Mouse (Mus musculus) midbrain, embryonic 15.5 days (tissue): ENCODE data around the gene Maff. TPM values are rescaled to one million over a fixed set of nuclear protein-coding genes. Genes with fewer than 3 reads are reported as not detected.
A peak's percentile ranks its signal among the peaks of the same experiment; 100 is the strongest.

Source experiments
- ATAC-seq: fragments of 200-750 bp; cut with Nextera tagmentation; replicated peaks from 2 replicates; pipeline ENCODE4 v1.8.0; 2017; ENCODE audit warnings: moderate TSS enrichment
- H3K27ac ChIP-seq: fragments of 300-500 bp; sonication (generic); 2 replicates; pipeline ENCODE4 v1.5.1; 2015; ENCODE audit warnings: mild to moderate bottlenecking, inconsistent platforms
- H3K27me3 ChIP-seq: fragments of 300-500 bp; sonication (generic); replicated peaks from 2 replicates; pipeline ENCODE4 v1.6.1; 2015; ENCODE audit warnings: inconsistent platforms
- H3K36me3 ChIP-seq: fragments of 300-500 bp; sonication (generic); replicated peaks from 2 replicates; pipeline ENCODE4 v1.6.1; 2015; ENCODE audit warnings: inconsistent platforms
- H3K4me1 ChIP-seq: fragments of 300-500 bp; sonication (generic); 2 replicates; pipeline ENCODE4 v1.6.1; 2015; ENCODE audit warnings: inconsistent platforms
- H3K4me2 ChIP-seq: fragments of 300-500 bp; sonication (generic); 2 replicates; pipeline ENCODE4 v1.6.1; 2015; ENCODE audit warnings: inconsistent platforms, mild to moderate bottlenecking, moderate library complexity
- H3K4me3 ChIP-seq: fragments of 300-500 bp; sonication (generic); 2 replicates; pipeline ENCODE4 v1.5.1; 2015; ENCODE audit warnings: mild to moderate bottlenecking, inconsistent platforms
- H3K9ac ChIP-seq: fragments of 300-500 bp; sonication (generic); 2 replicates; pipeline ENCODE4 v1.6.1; 2015; ENCODE audit warnings: mild to moderate bottlenecking, inconsistent platforms
- H3K9me3 ChIP-seq: fragments of 300-500 bp; sonication (generic); 2 replicates; pipeline ENCODE4 v1.6.1; 2016; ENCODE audit warnings: inconsistent platforms
- WGBS: fragments of 180-500 bp; shearing (Covaris S2); methylation state at CpG from one replicate; pipeline ENCODE4 v1.1.7; 2015; ENCODE audit warnings: mixed read lengths; 5-methylcytosine and 5-hydroxymethylcytosine counted together
- polyA plus RNA-seq: library from polyadenylated mRNA; unstranded; fragments of >200 nt; fragmentation: Nextera tagmentation; extraction: Ambion mirVana; gene quantifications from 2 replicates; pipeline ENCODE4 v1.2.1, GENCODE M21; 2015

Gene Maff
- polyA plus RNA-seq, 1 experiment from 2014 or later: 0.80 TPM

- Histone ChIP-seq H3K27me3 (no peaks in the 10 kb centered on the region), H3K4me1 (no peaks in the 10 kb centered on the region), H3K9me3 (no peaks in the 10 kb centered on the region), H3K9ac (no peak overlapping the region), H3K27ac (no peak overlapping the region), H3K36me3 (no peaks in the 10 kb centered on the region), H3K4me2 (no peak overlapping the region), H3K4me3 (no peak overlapping the region)
- no peak for ATAC-seq
- 43% methylated on average over 7 of the region's 7 CpGs for WGBS
Observed at GRCm38 (mm10) chr15:79335061-79335655, 11.3 kb upstream of the Maff start.

GRCm38 (mm10) chr15:79338978-79339377 lies 7.4 kb upstream of the Maff start:
- no peak overlapping the region for H3K4me3 ChIP-seq
- no peak overlapping the region for H3K9ac ChIP-seq
- no peaks in the 10 kb centered on the region for H3K36me3 ChIP-seq
- no peak overlapping the region for H3K27ac ChIP-seq
- ATAC-seq: no peak
- no peaks in the 10 kb centered on the region for H3K27me3 ChIP-seq
- 74% methylated on average over 5 of the region's 5 CpGs for WGBS
- H3K9me3 ChIP-seq: no peaks in the 10 kb centered on the region
- no peaks in the 10 kb centered on the region for H3K4me1 ChIP-seq
- H3K4me2 ChIP-seq: no peak overlapping the region

DNA sequence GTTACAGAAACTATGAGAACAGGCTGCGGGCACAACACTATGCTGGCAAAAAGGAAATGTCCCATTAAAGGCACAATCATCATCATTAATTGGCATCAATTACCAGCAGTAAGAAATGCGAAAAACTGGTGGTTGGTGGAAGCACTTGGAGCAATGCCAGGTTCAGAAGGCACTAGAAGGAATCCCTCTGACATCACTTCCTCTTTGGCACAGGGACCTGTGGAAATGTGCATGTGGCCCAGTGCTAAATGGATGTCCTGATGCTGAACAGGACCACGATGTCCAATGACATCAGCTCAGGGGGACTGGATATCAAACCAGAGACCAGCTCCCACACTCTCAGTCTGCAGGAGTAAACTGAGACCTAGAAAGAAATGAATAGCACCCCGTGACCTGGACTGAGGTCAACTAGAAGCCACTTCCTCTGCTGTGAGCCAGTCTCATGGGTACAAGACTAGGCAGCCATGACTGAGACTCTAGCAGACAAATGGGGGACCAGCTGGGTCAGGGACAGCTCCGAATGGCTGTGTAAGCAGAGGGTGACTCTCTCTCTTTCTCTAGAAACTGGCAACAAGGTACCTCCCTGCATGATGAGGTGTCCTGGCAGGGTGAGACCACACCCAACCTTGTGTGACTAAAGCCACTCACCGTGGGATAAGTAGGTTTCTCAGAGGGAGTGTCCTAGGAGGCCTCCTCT lies 3.6 kb upstream of the Maff start:
- Histone ChIP-seq H3K36me3 (no peaks in the 10 kb centered on the region), H3K4me2 (no peak overlapping the region), H3K27me3 (peaks cover 7% of the 10 kb centered on the region; the same call in 1 of the 2 replicates), H3K4me1 (no peaks in the 10 kb centered on the region), H3K27ac (no peak overlapping the region), H3K9ac (no peak overlapping the region), H3K9me3 (no peaks in the 10 kb centered on the region), H3K4me3 (no peak overlapping the region)
- 79% methylated on average over 6 of the region's 6 CpGs for WGBS
- no peak for ATAC-seq

DNA sequence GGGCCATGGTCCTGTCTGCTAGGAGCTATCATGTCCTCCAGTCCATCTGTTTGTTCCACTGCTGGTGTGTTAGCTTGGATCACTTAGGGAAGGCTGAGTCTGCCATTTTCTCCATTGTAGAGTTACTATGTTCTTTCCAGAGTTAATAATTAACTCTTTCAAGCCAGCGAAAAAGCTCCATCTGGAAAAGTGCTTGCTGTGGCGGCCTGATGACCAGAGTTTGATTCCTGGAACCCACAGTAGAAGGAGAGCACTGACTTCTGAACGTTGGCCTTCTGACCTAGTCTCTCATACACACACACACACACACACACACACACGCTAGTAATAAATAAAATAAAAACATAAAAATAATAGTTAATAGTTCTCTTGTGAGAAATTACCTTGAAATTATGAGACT lies 1.8 kb upstream of the Maff start:
- H3K9ac ChIP-seq: no peak overlapping the region
- 82% methylated on average over 4 of the region's 4 CpGs for WGBS
- no peak overlapping the region for H3K4me2 ChIP-seq
- no peaks in the 10 kb centered on the region for H3K9me3 ChIP-seq
- no peak overlapping the region for H3K4me3 ChIP-seq
- no peak overlapping the region for H3K27ac ChIP-seq
- ATAC-seq: no peak
- H3K27me3 ChIP-seq: peaks cover 13% of the 10 kb centered on the region; the same call in 1 of the 2 replicates
- H3K4me1 ChIP-seq: peaks cover 8% of the 10 kb centered on the region
- no peaks in the 10 kb centered on the region for H3K36me3 ChIP-seq

- ATAC-seq: peak; percentile 91
- H3K4me3 ChIP-seq: peak overlapping the region; percentile 61
- H3K4me1 ChIP-seq: peaks cover 8% of the 10 kb centered on the region
- H3K9me3 ChIP-seq: no peaks in the 10 kb centered on the region
- peak overlapping the region; percentile 53 for H3K9ac ChIP-seq
- H3K27ac ChIP-seq: peak overlapping the region; percentile 68
- no peaks in the 10 kb centered on the region for H3K36me3 ChIP-seq
- peak overlapping the region; percentile 96 for H3K4me2 ChIP-seq
- peaks cover 15% of the 10 kb centered on the region; the same call in 1 of the 2 replicates for H3K27me3 ChIP-seq
- under 1% methylated on average over 61 of the region's 61 CpGs for WGBS
Observed at GRCm38 (mm10) chr15:79347165-79347844, 884 bp downstream of the Maff start.

GRCm38 (mm10) chr15:79347845-79348506 lies 1.6 kb downstream of the Maff start:
- no peaks in the 10 kb centered on the region for H3K36me3 ChIP-seq
- peaks cover 8% of the 10 kb centered on the region for H3K4me1 ChIP-seq
- H3K9me3 ChIP-seq: no peaks in the 10 kb centered on the region
- 1% methylated on average over 45 of the region's 46 CpGs for WGBS
- peak; percentile 68 for ATAC-seq
- H3K27me3 ChIP-seq: peaks cover 15% of the 10 kb centered on the region; the same call in 1 of the 2 replicates
- H3K27ac ChIP-seq: peak overlapping the region; percentile 68
- peak overlapping the region; percentile 61 for H3K4me3 ChIP-seq
- peak overlapping the region; percentile 96 for H3K4me2 ChIP-seq
- peak overlapping the region; percentile 53 for H3K9ac ChIP-seq

- Histone ChIP-seq H3K36me3 (no peaks in the 10 kb centered on the region), H3K9me3 (no peaks in the 10 kb centered on the region), H3K9ac (no peak overlapping the region), H3K27me3 (peaks cover 15% of the 10 kb centered on the region; the same call in 1 of the 2 replicates), H3K4me3 (peak overlapping the region; percentile 61; the same call in 1 of the 2 replicates), H3K4me2 (peak overlapping the region; percentile 96), H3K4me1 (peaks cover 8% of the 10 kb centered on the region), H3K27ac (no peak overlapping the region)
- 0 out of 2 replicates have a peak, but pooled peaks have one; percentile 14 for ATAC-seq
- WGBS: 73% methylated on average over 8 of the region's 8 CpGs
Observed at GRCm38 (mm10) chr15:79348651-79349050, 2.2 kb downstream of the Maff start.

- Histone ChIP-seq H3K36me3 (no peaks in the 10 kb centered on the region), H3K9me3 (no peaks in the 10 kb centered on the region), H3K4me1 (peaks cover 8% of the 10 kb centered on the region), H3K4me3 (no peak overlapping the region), H3K27ac (no peak overlapping the region), H3K9ac (no peak overlapping the region), H3K27me3 (peaks cover 18% of the 10 kb centered on the region), H3K4me2 (no peak overlapping the region)
- ATAC-seq: no peak
- WGBS: 93% methylated on average over 4 of the region's 4 CpGs
Observed at GRCm38 (mm10) chr15:79350866-79351265, 4.4 kb downstream of the Maff start.

GRCm38 (mm10) chr15:79351331-79351767 lies 4.9 kb downstream of the Maff start:
- Histone ChIP-seq H3K9me3 (no peaks in the 10 kb centered on the region), H3K4me3 (no peak overlapping the region), H3K4me2 (no peak overlapping the region), H3K9ac (no peak overlapping the region), H3K4me1 (peaks cover 9% of the 10 kb centered on the region), H3K27me3 (peaks cover 18% of the 10 kb centered on the region), H3K27ac (no peak overlapping the region), H3K36me3 (no peaks in the 10 kb centered on the region)
- ATAC-seq: no peak
- WGBS: 33% methylated on average over 15 of the region's 15 CpGs

GRCm38 (mm10) chr15:79352479-79352878 lies 6.1 kb downstream of the Maff start:
- H3K27me3 ChIP-seq: peaks cover 23% of the 10 kb centered on the region
- ATAC-seq: no peak
- H3K9ac ChIP-seq: no peak overlapping the region
- peaks cover 20% of the 10 kb centered on the region for H3K4me1 ChIP-seq
- 85% methylated on average over 6 of the region's 6 CpGs for WGBS
- no peak overlapping the region for H3K4me2 ChIP-seq
- no peaks in the 10 kb centered on the region for H3K9me3 ChIP-seq
- no peak overlapping the region for H3K27ac ChIP-seq
- H3K36me3 ChIP-seq: no peaks in the 10 kb centered on the region
- no peak overlapping the region for H3K4me3 ChIP-seq

GRCm38 (mm10) chr15:79353690-79354305 lies 7.4 kb downstream of the Maff start:
- no peak overlapping the region for H3K27ac ChIP-seq
- H3K4me2 ChIP-seq: no peak overlapping the region
- no peaks in the 10 kb centered on the region for H3K36me3 ChIP-seq
- peaks cover 17% of the 10 kb centered on the region for H3K4me1 ChIP-seq
- WGBS: 86% methylated on average over 5 of the region's 5 CpGs
- H3K4me3 ChIP-seq: no peak overlapping the region
- H3K9ac ChIP-seq: no peak overlapping the region
- no peak for ATAC-seq
- H3K27me3 ChIP-seq: peaks cover 22% of the 10 kb centered on the region
- H3K9me3 ChIP-seq: no peaks in the 10 kb centered on the region

GRCm38 (mm10) chr15:79354619-79355018 lies 8.2 kb downstream of the Maff start:
- Histone ChIP-seq H3K27ac (no peak overlapping the region), H3K4me1 (peaks cover 17% of the 10 kb centered on the region), H3K4me2 (no peak overlapping the region), H3K27me3 (peaks cover 17% of the 10 kb centered on the region), H3K9ac (no peak overlapping the region), H3K9me3 (no peaks in the 10 kb centered on the region), H3K4me3 (no peak overlapping the region), H3K36me3 (no peaks in the 10 kb centered on the region)
- no peak for ATAC-seq
- 78% methylated on average over 4 of the region's 4 CpGs for WGBS
